Mouse (Mus musculus): ENCODE results near the gene Igf1r. TPM values are rescaled to one million over a fixed set of nuclear protein-coding genes. Genes with fewer than 3 reads are reported as not detected.

Gene Igf1r
- polyA plus RNA-seq, 1 experiment from 2014 or later = 2.7 TPM

DNA sequence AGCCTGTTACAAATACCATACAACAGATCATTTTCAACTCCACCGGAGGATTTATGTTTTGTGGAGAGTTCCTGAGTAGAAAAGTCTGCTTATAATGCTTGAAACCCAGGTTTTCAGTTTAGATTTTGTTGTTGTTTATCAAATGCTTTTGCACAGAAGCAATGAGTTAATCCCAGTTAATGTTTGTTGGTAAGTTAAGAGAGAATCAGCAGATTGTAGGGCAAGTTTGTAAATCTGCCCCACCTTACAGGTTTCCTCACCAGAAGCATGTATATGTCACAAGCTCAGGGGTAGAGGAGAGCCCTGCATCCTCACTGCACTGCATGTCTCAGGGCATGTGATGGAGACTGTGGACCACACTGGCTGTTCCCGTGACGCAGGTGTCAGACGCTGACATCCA, 114.7 kb downstream of the Igf1r start:
- ATAC-seq (no peak), DNase-seq (no peak)
- no peaks in the 10 kb centered on the region for H3K9me3 ChIP-seq (ENCODE audit: low read length)
- H3K4me3 ChIP-seq (ENCODE audit: low read depth, low read length) = no peak overlapping the region
- no peak for TF ChIP-seq CTCF (IDR thresholded peaks at IDR 0.05; ENCODE audit: low read depth)
- TF ChIP-seq EP300 (IDR thresholded peaks at IDR 0.05; ENCODE audit: low read depth) = no peak
- H3K4me2 ChIP-seq (ENCODE audit: low read depth, low read length) = no peak overlapping the region
- H3K36me3 ChIP-seq (replicated peaks; ENCODE audit: insufficient read depth, low read length) = no peaks in the 10 kb centered on the region
- WGBS (ENCODE audit: insufficient replicate concordance) = 96% methylated on average over 4 of the region's 4 CpGs
- no peak overlapping the region for H3K9ac ChIP-seq (replicated peaks)
- H3K27me3 ChIP-seq (ENCODE audit: insufficient read depth, low read length) = peaks cover 14% of the 10 kb centered on the region; the same call in 1 of the 2 replicates
- no peak overlapping the region for H3K27ac ChIP-seq (ENCODE audit: low read depth)
- H3K4me1 ChIP-seq (ENCODE audit: insufficient read depth) = no peaks in the 10 kb centered on the region; the same call in none of the 2 replicates

DNA sequence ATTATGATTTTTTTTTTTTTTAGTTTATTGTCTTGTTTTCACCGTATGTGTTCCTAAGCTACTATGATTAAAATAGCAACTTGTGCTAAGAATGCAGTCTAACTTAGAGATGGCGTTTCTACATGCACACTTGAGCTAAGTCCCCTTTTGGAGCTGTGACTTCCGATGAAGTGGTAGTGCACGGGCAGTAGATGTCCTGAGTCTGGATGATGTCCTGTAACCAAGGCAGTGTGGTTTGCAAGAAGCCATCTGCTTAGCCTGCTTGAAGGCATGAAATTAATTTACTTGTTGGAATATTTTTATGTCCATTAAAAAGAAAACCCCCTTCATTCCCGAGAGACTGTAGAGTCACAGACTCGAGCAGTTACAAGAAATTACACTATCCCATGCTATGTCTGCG, 116.7 kb downstream of the Igf1r start:
- Histone ChIP-seq H3K27ac (ENCODE audit: low read depth) (no peak overlapping the region), H3K9me3 (ENCODE audit: low read length) (no peaks in the 10 kb centered on the region), H3K36me3 (replicated peaks; ENCODE audit: insufficient read depth, low read length) (no peaks in the 10 kb centered on the region), H3K27me3 (ENCODE audit: insufficient read depth, low read length) (peaks cover 15% of the 10 kb centered on the region; the same call in 1 of the 2 replicates), H3K4me2 (ENCODE audit: low read depth, low read length) (no peak overlapping the region), H3K4me1 (ENCODE audit: insufficient read depth) (no peaks in the 10 kb centered on the region; the same call in none of the 2 replicates), H3K9ac (replicated peaks) (no peak overlapping the region), H3K4me3 (ENCODE audit: low read depth, low read length) (no peak overlapping the region)
- 78% methylated on average over 7 of the region's 7 CpGs for WGBS (ENCODE audit: insufficient replicate concordance)
- DNase-seq (no peak), ATAC-seq (no peak)
- TF ChIP-seq CTCF (IDR thresholded peaks at IDR 0.05; ENCODE audit: low read depth) (no peak), EP300 (IDR thresholded peaks at IDR 0.05; ENCODE audit: low read depth) (no peak)

DNA sequence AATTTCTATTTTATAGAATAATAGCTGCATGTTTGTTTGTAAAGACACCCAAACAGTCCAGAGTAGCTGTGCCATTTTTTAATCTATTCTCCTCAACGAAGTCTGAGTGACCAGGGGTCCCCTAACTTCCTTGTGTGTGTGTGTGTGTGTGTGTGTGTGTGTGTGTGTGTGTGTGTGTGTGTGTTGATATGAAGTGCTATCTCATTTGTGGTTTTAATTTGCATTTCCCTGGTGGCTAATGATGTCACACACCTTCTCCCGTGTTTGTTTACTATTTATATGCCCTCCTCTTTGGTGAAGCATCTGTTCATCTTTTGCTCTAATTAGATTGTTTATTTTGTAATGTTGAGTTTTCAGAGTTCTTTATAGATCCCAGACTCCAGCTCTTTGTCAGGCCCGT, 117.4 kb downstream of the Igf1r start:
- WGBS (ENCODE audit: insufficient replicate concordance) = 7% methylated on average over 3 of the region's 3 CpGs
- 0 out of 2 replicates have a peak overlapping the region, but pooled peaks have one; percentile 2 for H3K27ac ChIP-seq (ENCODE audit: low read depth)
- H3K4me3 ChIP-seq (ENCODE audit: low read depth, low read length) = no peak overlapping the region

DNA sequence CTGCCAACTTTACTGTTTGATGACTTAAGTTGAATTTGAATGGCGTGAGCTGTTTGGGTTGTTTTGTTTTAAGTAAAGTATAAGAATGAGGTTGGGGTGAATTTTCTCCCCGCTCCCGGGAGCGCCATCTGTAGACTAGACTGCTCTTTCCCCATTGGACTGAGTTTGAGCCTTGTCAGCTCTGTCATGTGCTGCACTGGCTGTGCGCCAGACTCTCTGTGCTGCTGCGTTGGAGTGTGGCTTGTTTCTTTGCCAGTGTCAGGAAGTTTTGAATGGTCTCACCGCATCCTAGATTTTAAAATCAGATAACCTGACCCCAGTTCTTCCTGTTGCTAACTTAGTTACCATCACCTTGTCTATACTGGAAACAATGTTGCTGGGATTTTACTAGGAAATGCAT, 118.0 kb downstream of the Igf1r start:
- Histone ChIP-seq H3K9ac (replicated peaks) (no peak overlapping the region), H3K27me3 (ENCODE audit: insufficient read depth, low read length) (peaks cover 14% of the 10 kb centered on the region; the same call in 1 of the 2 replicates), H3K4me2 (ENCODE audit: low read depth, low read length) (peak overlapping the region; percentile 39), H3K4me1 (ENCODE audit: insufficient read depth) (no peaks in the 10 kb centered on the region; the same call in 1 of the 2 replicates), H3K4me3 (ENCODE audit: low read depth, low read length) (no peak overlapping the region), H3K36me3 (replicated peaks; ENCODE audit: insufficient read depth, low read length) (no peaks in the 10 kb centered on the region), H3K27ac (ENCODE audit: low read depth) (0 out of 2 replicates have a peak overlapping the region, but pooled peaks have one; percentile 2), H3K9me3 (ENCODE audit: low read length) (no peaks in the 10 kb centered on the region)
- TF ChIP-seq CTCF (IDR thresholded peaks at IDR 0.05; ENCODE audit: low read depth) (peak; percentile 42), EP300 (IDR thresholded peaks at IDR 0.05; ENCODE audit: low read depth) (no peak)
- 13% methylated on average over 7 of the region's 7 CpGs for WGBS (ENCODE audit: insufficient replicate concordance)
- ATAC-seq = peak; percentile 73
- DNase-seq = peak; percentile 77

More for the DNA sequence above, 117.4 kb downstream of the Igf1r start:
- ATAC-seq = peak; percentile 48
- TF ChIP-seq EP300 (IDR thresholded peaks at IDR 0.05; ENCODE audit: low read depth) (no peak), CTCF (IDR thresholded peaks at IDR 0.05; ENCODE audit: low read depth) (no peak)
- Histone ChIP-seq H3K9ac (replicated peaks) (no peak overlapping the region), H3K36me3 (replicated peaks; ENCODE audit: insufficient read depth, low read length) (no peaks in the 10 kb centered on the region), H3K4me1 (ENCODE audit: insufficient read depth) (no peaks in the 10 kb centered on the region; the same call in 1 of the 2 replicates), H3K27me3 (ENCODE audit: insufficient read depth, low read length) (peaks cover 14% of the 10 kb centered on the region; the same call in 1 of the 2 replicates), H3K4me2 (ENCODE audit: low read depth, low read length) (peak overlapping the region; percentile 39), H3K9me3 (ENCODE audit: low read length) (no peaks in the 10 kb centered on the region)
- no peak for DNase-seq

DNA sequence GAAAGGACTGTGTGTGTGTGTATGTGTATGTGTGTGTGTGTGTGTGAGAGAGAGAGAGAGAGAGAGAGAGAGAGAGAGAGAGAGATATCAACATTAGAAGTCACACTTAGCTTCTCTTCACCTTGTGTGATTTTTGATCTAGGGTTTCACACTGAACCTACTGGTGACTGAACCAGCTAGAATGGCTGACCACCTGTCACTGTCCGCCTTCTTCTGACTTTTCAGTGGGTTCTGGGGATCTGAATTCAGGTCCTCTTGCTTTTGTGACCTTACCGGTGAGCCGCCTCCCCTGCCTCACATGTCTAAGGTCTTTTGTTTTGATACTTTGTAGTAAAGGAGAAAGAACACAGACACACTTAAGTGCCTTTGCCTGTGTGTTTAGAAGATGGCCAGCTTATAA, 118.4 kb downstream of the Igf1r start:
- H3K36me3 ChIP-seq (replicated peaks; ENCODE audit: insufficient read depth, low read length) = no peaks in the 10 kb centered on the region
- DNase-seq (no peak), ATAC-seq (no peak)
- no peak overlapping the region for H3K9ac ChIP-seq (replicated peaks)
- no peaks in the 10 kb centered on the region for H3K9me3 ChIP-seq (ENCODE audit: low read length)
- no peak overlapping the region for H3K4me3 ChIP-seq (ENCODE audit: low read depth, low read length)
- TF ChIP-seq CTCF (IDR thresholded peaks at IDR 0.05; ENCODE audit: low read depth) (no peak), EP300 (IDR thresholded peaks at IDR 0.05; ENCODE audit: low read depth) (no peak)
- peaks cover 15% of the 10 kb centered on the region; the same call in 1 of the 2 replicates for H3K27me3 ChIP-seq (ENCODE audit: insufficient read depth, low read length)
- WGBS (ENCODE audit: insufficient replicate concordance) = 86% methylated on average over 3 of the region's 3 CpGs
- H3K27ac ChIP-seq (ENCODE audit: low read depth) = no peak overlapping the region
- no peaks in the 10 kb centered on the region; the same call in 1 of the 2 replicates for H3K4me1 ChIP-seq (ENCODE audit: insufficient read depth)
- H3K4me2 ChIP-seq (ENCODE audit: low read depth, low read length) = no peak overlapping the region

DNA sequence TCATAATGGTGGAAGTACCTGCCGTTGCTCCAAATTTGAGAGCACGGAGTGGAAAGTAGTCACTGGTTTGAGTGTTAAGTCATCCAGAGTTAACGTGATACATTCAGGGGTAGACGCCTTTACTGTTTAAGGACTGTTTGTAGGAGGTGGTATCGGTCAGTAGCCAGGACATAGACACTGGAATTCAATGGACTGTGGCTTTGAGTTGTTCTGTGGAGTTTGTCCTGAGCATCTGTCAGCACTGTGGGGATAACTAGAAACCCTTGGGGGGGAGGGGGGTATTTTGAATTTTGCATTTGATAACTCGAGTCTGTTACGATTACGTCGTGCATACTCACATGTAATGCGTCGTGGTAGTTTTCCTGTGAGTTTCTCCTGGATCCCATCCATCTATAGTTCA, 119.1 kb downstream of the Igf1r start:
- 87% methylated on average over 11 of the region's 11 CpGs for WGBS (ENCODE audit: insufficient replicate concordance)
- DNase-seq (no peak), ATAC-seq (no peak)
- Histone ChIP-seq H3K4me2 (ENCODE audit: low read depth, low read length) (no peak overlapping the region), H3K27ac (ENCODE audit: low read depth) (no peak overlapping the region), H3K27me3 (ENCODE audit: insufficient read depth, low read length) (peaks cover 14% of the 10 kb centered on the region; the same call in 1 of the 2 replicates), H3K4me3 (ENCODE audit: low read depth, low read length) (no peak overlapping the region), H3K9ac (replicated peaks) (no peak overlapping the region), H3K4me1 (ENCODE audit: insufficient read depth) (no peaks in the 10 kb centered on the region; the same call in 1 of the 2 replicates), H3K36me3 (replicated peaks; ENCODE audit: insufficient read depth, low read length) (no peaks in the 10 kb centered on the region), H3K9me3 (ENCODE audit: low read length) (no peaks in the 10 kb centered on the region)
- no peak for TF ChIP-seq CTCF (IDR thresholded peaks at IDR 0.05; ENCODE audit: low read depth)
- no peak for TF ChIP-seq EP300 (IDR thresholded peaks at IDR 0.05; ENCODE audit: low read depth)

All from liver, postnatal 0 days (tissue).